Comparison of ENCODE assay signal across 14 mouse cellular contexts in the genomic region with DNA sequence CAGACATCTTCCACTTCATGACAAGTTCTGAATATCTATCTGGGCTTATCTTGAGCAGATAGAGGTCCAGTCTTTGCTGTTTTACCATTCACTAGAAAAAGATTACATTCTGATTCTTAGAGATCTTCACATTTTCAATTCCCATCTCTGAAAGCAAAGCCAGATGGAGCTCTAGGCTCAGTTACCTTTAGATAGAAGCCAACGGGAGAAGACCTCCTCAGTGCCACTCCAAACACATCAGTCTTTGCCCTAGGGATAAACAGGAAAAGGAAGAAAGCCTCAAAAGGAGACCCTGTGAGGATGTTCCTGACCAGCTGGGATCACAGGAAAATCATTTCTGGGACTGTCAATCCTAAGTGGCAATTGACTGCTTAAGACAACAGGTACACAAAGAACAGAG. TPM values are rescaled to one million over a fixed set of nuclear protein-coding genes. Genes with fewer than 3 reads are reported as not detected.
"Had no signal": no experiment of that assay in that cellular context is flagged by ENCODE, and none has a peak within 500 bp of the region (broad histone marks: within the 10 kb centered on the region; RNA-seq: fewer than 3 reads in every experiment).

No protein-coding gene starts in this region.

- H3K4me2 ChIP-seq: liver, embryonic 11.5 days; liver, embryonic 15.5 days; neural tube, embryonic 12.5 days; stomach, embryonic 15.5 days had no signal

- H3K36me3 ChIP-seq: liver, embryonic 15.5 days; stomach, embryonic 15.5 days had no signal

- H3K27ac ChIP-seq: limb, embryonic 10.5 days; liver, embryonic 15.5 days; neural tube, embryonic 12.5 days; stomach, embryonic 15.5 days had no signal

- H3K9me3 ChIP-seq: limb, embryonic 10.5 days; liver, embryonic 15.5 days; neural tube, embryonic 12.5 days; stomach, embryonic 15.5 days had no signal

- H3K4me3 ChIP-seq: limb, embryonic 10.5 days; liver, embryonic 15.5 days; neural tube, embryonic 12.5 days; stomach, embryonic 15.5 days had no signal

- DNase-seq: kidney, adult 18-20 months; kidney, postnatal 14 days; layer of hippocampus, adult 9-11 months; lung, adult 2 months; midbrain, embryonic 14.5 days; retina, postnatal 1 day; right cerebral cortex, postnatal 14 days; thymus, postnatal 36 days had no signal

- H3K9ac ChIP-seq: liver, embryonic 15.5 days; neural tube, embryonic 12.5 days; stomach, embryonic 15.5 days had no signal

RNA-seq across cellular contexts. Expression of a gene that starts 3.1 kb away (rescaled TPM):
- total RNA-seq: neutrophil, adult 5-6 weeks had no signal
